Mouse (Mus musculus) bone marrow, adult 2 months (tissue): Measurements from ENCODE around the gene Cap2.

Source experiments
- CTCF ChIP-seq: fragments of 200-500 bp; IDR thresholded peaks from 2 replicates; pipeline ENCODE4 v1.5.1; 2011; ENCODE audit warnings: low read length, control low read depth; ENCODE audit not compliant: control insufficient read depth, insufficient read depth
- POLR2A ChIP-seq: fragments of 200-500 bp; IDR thresholded peaks from 2 replicates; pipeline ENCODE4 v1.6.1; 2011; ENCODE audit warnings: low read depth, mild to moderate bottlenecking, control low read depth, low read length, borderline replicate concordance; ENCODE audit not compliant: control insufficient read depth

DNA sequence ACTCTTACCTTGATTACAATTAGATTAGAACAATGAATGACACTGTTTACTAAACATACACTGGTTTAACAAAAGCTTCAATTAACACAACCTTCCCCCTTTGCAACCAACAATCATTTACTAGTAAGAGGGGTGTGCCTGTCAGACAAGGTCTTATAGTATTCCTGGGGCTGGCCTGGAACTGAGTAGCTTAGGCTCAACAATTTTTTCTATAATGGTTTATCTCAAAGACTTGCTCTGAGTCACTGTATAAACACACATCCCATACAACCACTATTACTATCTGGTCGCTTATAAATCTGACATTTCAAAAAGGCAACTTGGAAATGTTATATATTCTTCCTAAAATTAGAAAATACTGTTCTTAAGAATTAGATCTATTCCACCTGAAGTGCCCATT, 181.7 kb downstream of the Cap2 start:
- TF ChIP-seq CTCF (no peak), POLR2A (no peak)
